Mouse (Mus musculus) left cerebral cortex, adult 8-10 months (tissue): ENCODE data around the gene Spty2d1. TPM values are rescaled to one million over a fixed set of nuclear protein-coding genes. Genes with fewer than 3 reads are reported as not detected.
"Not testable (repeated sequence)": the region's sequence is repeated elsewhere in the genome, so short reads cannot be mapped to it uniquely, and the experiment has no call there.

Experiments used
- DNase-seq, 2 experiments: peaks; one replicate each; pipeline ENCODE4 v3.0.0; 2022; ENCODE audit warnings: low spot score in 2 of 2
- total RNA-seq, 4 experiments: library from RNA; stranded (reverse); gene quantifications; 2 replicates each; pipeline ENCODE4 v1.2.4; 2022

Gene Spty2d1
- total RNA-seq, result 10 to 100 TPM; 14.0 to 16.1 (median 15.1) TPM

DNA sequence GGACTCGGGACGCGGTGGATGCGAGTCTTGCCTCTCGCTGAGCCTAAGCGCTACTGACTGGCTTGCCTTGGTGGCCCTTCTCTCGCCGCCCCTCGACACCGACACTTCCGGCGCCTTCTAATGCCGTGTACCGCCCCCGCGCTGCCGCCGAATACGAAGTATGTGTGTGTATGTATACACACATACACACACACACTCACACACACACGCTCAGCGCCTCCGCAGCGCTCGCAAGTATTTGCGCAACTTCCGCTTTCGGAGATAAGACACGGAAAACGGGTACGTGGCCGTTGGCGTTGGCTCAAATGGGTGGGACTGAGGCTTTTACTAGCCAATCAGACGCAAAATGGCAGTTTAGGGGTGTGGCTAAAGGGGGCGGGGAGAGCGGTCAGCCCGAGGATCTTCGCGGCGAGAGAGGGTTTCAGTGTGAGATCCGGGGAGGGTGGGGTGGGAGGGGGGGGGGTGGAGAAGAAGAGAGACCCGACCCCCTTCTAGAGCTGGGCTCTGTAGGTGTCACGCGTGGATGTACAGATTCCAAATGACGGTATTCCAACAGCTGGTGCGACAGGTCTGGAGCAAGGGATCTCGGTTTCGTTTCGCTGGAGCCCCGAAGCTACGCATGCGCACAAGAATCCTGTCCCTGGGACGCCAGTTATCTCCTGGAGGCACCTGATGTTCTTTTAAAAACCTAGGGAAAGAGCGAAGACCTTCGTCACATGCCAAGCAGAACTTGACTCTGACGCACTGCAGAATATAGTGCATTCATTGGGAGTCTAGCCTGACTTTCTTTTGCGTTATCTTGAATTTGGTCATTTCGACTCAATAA, at the start of gene Spty2d1:
Gene Spty2d1 (minus strand): TSS at position 244 of the 826 bp plus-strand sequence.
- DNase-seq, result peak; percentile 99

DNA sequence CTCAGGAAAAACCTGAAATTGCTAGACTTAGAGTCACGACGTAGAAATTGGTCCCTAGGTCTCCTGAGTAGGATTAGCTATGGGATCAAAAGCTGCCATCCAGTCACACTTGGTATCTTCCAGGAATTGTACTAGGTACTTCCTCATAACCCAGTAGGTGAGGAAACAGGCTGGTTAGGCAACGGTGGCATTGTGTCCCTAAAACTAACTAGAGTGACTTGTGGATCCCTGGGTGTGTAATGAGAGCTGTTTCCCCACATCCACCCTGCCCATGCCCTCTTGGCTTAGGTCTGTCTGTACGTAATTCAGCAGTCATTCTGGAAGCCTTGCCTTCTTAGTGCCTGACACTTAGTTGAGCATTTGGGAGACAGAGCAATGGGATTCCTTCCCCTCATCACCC, 48.1 kb upstream of the Spty2d1 start:
- DNase-seq, result no peak

DNA sequence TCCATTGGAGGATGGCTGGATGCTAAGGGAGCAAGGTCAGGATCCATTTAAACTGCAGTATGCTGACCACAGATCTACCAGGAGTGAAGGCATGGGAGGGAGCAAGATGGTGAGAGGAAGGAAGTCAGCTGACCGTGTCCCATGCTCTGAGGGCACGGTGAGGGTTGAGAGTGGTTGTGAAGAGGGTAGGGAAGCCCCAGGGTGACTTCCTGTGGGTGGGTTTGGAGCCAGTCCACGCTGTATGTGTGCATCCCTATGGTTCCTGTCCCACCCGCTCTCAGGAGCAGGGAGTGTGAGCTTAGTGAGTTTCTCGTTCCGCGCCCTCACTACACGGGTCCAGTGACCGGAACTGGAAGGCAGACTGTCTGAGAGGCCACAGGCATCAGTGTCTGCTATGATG, 47.5 kb upstream of the Spty2d1 start:
- no peak for DNase-seq

DNA sequence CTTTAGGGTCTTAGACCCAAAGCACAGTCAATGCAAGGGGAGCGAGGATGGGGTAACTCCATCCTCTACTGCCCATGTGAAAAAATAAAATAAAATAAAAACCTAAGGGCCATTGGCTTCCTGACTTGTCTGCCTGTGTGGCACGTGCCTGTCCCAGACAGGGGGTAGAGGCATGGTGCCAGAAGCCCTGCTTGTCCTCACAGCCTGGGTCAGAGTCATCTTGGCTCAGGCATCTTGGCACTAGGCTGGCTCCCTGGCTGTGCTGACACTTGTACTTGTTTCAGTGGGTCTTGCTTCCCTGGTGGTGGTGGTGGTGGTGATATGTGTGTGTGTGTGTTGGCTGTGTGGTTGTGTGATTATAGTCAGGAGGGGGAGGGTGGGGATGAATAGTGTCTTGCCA, 46.5 kb upstream of the Spty2d1 start:
- DNase-seq, result no peak

DNA sequence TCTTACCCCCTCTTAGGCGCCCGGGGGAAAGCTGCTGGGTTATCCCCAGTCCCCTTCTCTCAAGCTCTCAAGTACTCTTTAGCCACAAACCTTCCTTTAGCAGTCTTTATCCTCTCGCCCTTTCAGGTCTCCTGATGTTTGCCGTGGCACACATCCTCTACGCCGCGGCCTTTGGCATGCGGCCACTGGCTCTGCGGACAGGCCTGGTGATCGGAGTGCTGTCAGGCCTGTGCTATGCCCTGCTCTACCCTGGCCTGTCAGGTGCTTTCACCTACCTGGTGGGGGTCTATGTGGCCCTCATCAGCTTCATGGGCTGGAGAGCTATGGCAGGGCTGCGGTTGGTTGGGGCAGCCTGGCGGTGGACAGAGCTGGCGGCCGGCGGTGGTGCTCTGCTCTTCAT, 45.1 kb upstream of the Spty2d1 start:
- no peak for DNase-seq

DNA sequence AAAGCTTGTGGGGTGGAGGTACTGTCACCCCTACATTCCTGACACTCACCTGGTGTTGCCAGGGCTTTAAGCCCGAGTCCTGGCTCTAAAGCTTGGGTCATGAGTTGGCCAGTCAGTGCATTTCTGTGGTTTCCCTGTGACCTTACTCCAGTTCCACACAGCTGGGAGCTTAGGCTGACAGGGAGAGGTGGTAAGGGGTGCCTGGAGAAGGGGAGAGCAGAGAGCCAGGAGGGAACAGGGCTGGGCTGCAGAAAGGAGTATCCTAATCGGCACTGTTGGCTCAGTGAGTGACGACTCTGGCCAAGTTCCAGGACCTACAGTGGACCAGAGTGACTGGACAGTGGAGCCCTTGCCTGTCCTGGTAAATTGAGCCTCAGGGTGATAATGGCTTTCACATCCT, 44.1 kb upstream of the Spty2d1 start:
- DNase-seq, result no peak

DNA sequence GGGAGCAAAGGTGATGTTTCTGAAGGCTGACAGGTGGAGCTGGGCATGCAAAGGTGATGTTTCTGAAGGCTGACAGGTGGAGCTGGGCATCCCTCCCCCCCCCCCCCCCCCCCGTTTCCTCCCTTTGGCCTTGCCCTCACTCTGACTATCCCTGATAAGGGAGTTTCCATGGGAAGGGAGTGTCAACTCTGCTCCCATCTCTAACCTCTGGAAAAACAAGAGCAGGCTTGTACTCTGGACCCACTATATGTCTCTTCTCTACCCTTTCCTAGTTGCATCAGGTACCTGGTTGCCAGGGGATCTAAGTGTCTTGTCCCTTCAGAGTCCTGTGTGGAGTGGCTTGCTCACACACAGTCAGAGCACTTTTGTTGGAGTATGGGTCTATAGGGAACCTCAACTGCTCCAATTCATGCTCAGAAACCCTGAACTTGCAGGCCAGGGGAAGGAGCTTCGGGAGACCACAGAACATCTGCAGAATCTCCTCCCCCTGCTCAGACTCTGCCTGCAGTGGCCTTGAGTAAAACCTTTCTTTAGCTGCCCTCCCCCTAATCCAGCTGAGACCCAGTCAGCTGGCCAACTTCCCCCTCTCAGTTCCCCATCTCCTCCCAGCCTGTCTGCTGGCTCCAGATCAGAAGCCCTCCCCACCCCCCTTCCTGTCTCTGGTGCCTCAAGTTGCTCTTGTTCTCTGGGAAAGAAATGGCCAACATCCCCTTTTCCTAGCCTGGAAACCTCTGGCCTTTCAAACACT, 43.4 kb upstream of the Spty2d1 start:
- peak in 1 of 2 experiments; percentile 40 for DNase-seq

DNA sequence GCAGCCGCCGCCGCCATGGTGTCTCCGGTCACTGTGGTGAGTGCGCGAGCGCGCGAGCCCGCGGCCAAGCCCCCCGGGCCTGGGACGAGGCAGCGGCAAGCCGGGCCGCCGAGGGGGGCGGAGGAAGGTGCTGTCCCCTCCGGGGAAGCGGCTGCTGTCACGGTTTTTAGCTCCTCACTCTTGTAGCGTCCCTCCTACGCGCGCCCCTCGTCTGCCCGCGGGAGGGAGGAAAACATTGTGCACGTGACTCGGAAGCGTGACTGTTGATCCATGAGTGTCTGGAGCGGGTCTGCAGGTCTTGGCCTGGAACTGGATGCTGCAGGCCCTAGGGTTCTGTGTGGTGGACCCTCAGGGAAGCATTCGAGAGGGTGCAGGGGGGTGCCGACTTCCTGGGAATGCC, 42.6 kb upstream of the Spty2d1 start:
- peak; percentile 48 to 80 for DNase-seq

DNA sequence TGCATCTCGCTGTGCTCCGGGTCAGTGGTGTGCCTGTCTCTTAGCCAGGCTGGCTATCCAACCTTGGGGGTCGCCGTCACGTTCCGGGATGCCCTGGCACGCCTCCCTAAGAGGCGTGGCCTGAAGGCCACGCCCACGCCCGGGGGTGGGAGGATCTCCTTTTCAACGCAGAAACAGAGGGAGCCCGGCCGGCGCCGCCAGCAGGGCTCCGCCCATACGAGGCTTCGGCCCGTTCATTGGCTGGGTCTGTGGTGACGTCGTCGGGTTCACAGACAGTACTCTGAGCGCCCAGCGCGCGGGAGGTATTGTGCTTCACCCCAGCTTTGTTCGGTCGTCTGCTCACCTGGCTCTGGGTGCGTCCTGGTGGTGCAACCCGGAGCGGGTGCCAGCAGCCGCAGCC, 42.2 kb upstream of the Spty2d1 start, which contains the start of gene Tmem86a:
Gene Tmem86a (plus strand): TSS at position 236 of the 400 bp plus-strand sequence.
- peak; percentile 84 to 96 for DNase-seq

DNA sequence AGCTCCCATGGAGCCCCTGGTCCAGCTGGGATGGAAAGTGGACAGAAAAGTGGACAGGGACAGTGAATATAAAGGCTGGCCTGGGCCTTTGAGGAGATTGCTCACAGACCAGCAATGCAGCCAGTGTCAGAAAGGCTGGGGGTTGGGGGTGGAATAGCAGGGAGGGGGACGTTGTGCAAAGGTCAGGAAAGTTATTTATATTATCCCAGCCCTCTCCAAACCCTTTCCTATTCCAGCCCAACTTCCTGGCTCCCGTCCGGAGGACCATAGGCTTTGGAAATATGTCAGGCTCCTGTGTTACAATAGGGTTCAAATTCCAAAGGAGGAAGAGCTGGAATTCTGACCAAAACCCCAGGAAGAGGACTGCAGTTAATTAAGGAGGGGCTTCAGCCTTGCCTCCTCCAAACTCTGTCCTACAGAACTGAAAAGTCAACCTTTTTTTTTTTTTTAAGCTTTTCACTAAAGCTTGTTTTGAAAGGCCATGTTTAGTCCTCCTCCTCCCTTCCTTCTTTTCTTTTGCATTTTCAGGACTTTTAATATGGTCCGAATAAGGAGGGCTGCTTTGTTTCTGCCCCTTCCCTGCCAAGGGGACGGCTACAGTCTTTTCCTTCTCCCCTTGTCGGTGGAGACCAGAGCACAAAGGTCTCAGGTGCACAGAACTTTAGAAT, 34.7 kb upstream of the Spty2d1 start:
- DNase-seq, result no peak

DNA sequence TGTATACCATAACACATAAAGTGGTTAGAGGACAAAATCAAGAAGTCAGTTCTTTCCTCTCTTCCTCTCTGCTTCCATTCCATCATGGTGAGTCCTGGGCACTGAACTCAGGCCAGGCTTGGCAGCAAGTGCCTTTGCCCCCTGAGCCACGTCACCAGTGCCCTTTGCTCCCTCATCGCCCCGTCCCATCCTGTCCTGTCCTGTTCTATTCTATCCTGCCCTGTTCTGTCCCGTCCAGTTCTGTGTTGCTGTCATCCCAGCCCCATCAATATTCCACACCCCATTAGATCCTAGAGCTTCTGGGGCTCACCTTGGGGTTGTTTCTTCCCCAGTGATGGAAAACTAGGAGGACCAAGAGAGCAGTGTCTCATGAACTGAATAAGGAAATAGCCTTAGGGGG, 33.9 kb upstream of the Spty2d1 start:
- DNase-seq, result no peak

DNA sequence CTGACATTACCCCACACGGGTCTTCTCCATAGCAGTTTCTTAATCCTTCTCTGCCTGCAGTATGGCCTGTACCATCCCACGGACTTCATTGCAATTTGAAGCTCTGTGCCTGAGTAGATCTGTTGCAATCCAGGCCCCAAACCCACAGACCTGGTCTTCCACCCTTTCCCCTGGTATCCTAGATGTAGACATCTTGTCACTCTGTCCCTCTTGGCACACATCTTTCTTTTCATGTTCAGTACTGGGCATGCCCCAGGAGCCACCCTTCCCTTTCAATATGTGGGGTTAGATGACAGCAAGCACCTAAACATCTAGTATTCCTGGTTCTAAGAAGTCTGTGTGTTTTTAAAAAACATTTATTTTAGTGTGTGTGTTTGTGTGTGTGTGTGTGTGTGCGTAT, 33.5 kb upstream of the Spty2d1 start:
- DNase-seq, result no peak

DNA sequence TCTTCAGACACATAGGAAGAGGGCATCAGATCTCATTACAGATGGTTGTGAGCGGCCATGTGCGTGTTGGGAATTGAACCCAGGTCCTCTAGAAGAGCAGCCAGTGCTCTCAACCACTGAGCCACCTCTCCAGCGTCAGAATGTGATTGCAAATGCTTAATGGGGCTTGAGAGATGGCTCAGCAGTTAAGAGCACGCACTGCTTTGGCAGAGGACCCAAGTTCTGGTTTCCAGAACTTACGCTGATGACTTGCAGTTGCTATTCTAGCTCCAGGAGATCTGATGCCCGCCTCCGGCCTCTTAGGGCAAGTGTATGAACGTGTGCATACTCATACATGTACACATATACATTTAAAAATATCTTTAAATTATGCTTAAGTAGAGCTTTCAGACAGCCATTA, 27.2 kb upstream of the Spty2d1 start:
- DNase-seq, result no peak

DNA sequence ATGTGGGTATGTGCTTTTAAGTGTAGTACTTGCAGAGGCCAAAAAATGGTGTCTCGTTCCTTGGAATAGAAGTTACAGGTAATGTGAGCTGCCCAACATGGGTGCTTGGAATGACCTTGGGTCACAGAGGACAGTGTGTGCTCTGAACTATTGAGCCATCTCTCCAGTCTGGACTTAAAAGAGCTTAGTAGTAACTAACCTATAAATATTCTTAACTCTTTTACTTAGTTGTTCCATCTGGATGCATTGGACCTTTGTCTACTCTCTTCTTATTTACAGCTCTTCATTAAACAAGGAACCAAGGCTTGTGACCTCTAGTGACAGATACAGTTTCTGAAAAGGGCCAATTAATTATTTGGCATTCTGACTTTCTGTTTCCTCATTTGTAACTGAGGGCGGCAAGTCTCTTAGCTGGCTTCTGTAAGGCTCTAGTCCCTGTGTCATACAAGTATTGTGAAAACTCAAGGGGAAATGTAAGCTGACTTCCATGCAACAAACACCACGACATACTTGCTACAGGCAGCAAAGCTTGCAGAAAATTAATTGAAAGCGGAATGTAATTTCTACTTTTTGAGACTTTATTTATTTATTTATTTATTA, 26.7 kb upstream of the Spty2d1 start:
- no peak for DNase-seq

DNA sequence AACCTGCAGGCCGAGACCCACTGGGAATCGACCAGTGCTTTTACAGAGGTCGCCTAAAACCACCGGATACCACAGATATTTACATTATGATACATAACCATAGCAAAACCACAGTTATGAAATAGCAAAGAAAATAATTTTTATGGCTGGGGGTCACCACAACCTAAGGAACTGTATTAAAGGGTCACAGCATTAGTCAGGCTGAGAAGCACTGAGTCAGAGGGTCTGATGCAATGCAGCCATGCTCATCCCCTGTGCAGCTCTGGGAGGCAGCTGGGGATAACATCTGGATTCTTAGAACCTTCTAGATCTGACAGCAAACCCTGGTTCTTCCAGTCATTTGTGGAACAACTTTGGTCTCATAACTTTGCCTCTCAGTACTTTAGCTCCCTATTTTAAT, 23.2 kb upstream of the Spty2d1 start:
- DNase-seq, result no peak

DNA sequence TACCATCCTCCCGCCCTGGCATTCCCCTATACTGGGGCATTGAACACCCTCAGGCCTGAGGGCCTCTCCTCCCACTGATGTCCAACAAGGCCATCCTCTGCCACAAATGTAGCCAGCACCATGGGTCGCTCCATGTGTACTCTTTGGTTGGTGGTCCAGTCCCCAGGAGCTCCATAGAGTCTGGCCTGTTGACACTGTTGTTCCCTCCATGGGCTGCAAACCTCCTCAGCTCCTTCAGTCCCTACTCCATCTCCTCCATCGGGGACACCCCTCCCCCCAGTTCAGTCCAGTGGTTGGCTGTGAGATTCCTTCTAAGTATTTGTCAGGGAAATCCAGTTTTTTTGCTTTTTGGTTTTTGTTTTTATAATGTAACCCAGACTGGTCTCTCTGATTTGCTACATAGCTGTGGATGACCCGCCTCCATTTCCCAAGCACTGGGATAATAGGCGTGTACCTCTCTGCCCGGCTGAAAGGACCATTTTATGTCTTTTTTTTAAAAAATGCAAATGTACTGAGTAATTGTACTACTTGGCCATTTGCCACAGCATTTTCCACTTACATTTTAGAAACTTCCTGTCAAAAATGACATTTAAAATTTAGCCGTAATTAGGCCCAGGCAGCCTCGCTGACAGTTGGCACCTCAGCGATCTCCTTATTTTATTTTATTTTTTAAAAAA, 22.4 kb upstream of the Spty2d1 start:
- no peak for DNase-seq

DNA sequence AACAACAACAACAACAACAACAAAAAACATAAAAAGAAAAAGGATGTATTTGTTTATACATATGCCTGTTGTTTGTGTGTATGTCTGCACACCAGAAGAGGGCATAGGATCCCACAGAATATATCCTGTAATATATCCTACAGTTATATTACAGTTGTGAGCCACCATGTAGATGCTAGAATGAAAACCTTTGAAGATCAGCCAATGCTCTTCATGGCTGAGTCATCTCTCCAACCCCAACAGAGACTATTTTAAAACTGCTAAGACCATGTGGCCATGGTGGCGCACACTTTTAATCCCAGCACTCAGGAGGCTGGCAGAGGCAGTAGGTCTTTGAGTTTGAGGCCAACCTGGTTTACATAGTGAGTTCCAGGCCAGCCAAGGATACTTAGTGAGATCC, 19.3 kb upstream of the Spty2d1 start:
- DNase-seq, result no peak

DNA sequence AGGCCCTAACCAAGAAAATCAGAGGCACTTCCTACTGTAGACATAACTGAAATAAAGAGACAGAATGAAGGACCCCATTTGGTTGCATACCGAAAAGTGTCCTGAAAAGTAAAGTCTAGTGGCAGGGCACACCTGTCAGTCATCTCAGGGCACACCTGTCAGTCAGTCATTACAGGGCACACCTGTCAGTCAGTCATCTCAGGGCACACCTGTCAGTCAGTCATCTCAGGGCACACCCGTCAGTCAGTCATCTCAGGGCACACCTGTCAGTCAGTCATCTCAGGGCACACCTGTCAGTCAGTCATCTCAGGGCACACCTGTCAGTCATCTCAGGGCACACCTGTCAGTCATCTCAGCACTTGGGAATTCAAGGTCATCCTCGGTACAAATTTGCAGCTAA, 18.7 kb upstream of the Spty2d1 start:
- DNase-seq, result not testable (repeated sequence)

DNA sequence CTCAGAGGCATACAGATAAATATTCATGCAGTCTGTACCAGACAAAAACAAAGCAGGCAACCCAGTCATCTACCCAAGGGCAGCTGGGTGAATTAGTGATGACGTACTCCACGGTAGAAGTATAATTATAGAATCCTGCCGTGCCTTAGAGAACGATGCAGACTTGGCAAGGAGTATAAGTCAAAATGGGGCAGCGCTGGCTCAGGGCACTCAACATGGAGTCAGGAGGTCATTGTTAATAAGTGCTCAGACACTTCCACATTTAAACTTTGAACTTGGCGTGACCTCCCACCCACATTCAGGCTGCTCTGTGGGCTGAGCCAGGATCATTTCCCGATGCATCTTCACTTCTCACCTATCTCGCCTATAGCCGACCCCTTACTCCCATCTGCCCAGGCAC, 17.2 kb upstream of the Spty2d1 start:
- DNase-seq, result no peak

DNA sequence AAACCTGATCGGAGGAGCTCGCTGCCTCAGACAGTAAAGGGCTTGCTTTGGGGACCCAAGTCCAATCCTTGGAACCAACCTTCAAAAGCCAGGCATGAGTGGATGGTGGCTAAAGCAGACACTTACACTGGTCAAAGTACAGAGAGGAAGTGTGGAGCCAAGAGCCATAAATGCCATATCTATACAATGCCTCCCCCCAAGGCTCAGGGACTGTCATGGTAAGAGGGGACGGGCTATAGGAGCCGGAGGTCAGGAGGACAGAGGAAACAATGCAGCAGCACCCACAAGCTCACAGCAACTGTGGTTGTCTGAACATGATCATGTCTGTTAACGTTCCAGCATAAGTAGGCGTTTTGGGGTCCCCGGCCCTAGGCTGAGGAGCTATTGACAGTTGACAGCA, 16.2 kb upstream of the Spty2d1 start:
- DNase-seq, result no peak

DNA sequence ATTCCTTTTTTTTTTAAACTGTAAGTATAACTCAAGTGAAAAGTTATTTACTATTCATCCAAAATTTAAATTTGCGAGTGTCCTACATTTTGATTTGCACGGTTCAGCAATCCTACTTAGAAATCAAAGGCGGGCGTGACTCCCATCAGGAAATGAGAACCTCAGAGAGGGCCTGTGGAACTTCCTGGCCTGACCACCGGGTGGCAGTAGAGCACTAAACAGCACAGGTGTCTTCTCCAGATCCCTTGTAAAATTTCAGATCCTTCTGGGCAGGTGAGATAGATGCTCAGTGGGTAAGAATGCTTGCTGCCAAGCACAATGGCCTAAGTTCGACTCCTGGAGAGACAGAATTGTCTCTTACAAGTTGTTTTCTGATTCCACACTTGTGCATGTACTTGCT, 15.3 kb upstream of the Spty2d1 start:
- DNase-seq, result peak; percentile 43 to 87
